Mouse (Mus musculus): ENCODE data around the gene Cpne6. TPM values are rescaled to one million over a fixed set of nuclear protein-coding genes. Genes with fewer than 3 reads are reported as not detected.

Gene Cpne6
- polyA plus RNA-seq, 1 experiment: not detected

GRCm38 (mm10) chr14:55544334-55544733, 34.1 kb downstream of the Cpne6 start:
- no peak for TF ChIP-seq CTCF (IDR thresholded peaks at IDR 0.05; ENCODE audit: control insufficient read depth, insufficient read depth, low read length)
- TF ChIP-seq POLR2A (IDR thresholded peaks at IDR 0.05; ENCODE audit: borderline replicate concordance, control insufficient read depth, low read depth, low read length): no peak; the same call in 1 of the 2 replicates
- WGBS: 87% methylated on average over 9 of the region's 9 CpGs
- Histone ChIP-seq H3K4me3 (replicated peaks; ENCODE audit: control insufficient read depth, low read depth, low read length) (no peak overlapping the region), H3K4me1 (ENCODE audit: control insufficient read depth, insufficient read depth, low read length) (no peaks in the 10 kb centered on the region), H3K27ac (ENCODE audit: control insufficient read depth, insufficient read depth, low read depth, low read length, poor library complexity) (no peak overlapping the region)

DNA sequence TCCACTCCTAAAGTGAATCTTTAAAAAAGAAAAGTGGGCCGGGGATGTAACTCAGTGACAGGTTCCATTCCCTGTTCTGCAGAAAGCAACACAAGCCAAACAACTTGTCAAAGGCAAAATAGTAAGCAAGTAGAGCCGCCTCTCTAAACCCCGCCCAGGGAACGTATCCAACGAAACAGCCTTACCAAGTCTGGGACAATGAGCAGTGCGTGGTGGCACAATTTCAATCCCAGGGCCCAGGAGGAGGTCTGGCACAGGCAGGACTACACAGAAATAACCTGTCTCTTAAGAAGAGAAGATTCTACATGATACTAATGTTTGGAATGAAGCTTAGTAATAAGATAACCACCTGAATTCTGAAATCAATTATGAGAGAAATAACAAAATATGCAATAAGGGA, 39.9 kb downstream of the Cpne6 start:
- Histone ChIP-seq H3K4me1 (ENCODE audit: control insufficient read depth, insufficient read depth, low read length) (no peaks in the 10 kb centered on the region), H3K4me3 (replicated peaks; ENCODE audit: control insufficient read depth, low read depth, low read length) (no peak overlapping the region), H3K27ac (ENCODE audit: control insufficient read depth, insufficient read depth, low read depth, low read length, poor library complexity) (no peak overlapping the region)
- WGBS: 87% methylated on average over 6 of the region's 6 CpGs
- TF ChIP-seq POLR2A (IDR thresholded peaks at IDR 0.05; ENCODE audit: borderline replicate concordance, control insufficient read depth, low read depth, low read length) (no peak), CTCF (IDR thresholded peaks at IDR 0.05; ENCODE audit: control insufficient read depth, insufficient read depth, low read length) (no peak)

DNA sequence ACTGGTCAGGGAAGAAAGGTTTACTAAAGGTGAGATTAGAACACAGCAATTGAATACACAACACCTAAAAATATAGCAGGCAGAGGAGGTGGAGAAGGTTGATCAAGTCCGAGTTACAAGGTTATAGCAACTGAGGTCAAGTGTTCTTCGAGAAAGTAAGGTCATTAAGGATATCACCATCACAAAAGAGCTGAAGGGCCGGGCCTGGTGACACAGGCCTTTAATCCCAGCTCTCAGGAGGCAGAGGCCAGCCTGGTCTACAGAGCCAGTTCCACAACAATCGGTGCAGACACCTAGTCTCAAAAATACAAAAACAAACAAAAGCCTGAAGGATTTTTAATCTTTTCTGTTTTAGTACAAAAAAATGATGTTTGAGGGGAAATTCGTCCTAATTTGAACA, 41.1 kb downstream of the Cpne6 start:
- H3K4me3 ChIP-seq (replicated peaks; ENCODE audit: control insufficient read depth, low read depth, low read length): no peak overlapping the region
- no peak overlapping the region for H3K27ac ChIP-seq (ENCODE audit: control insufficient read depth, insufficient read depth, low read depth, low read length, poor library complexity)
- no peaks in the 10 kb centered on the region; the same call in 1 of the 2 replicates for H3K4me1 ChIP-seq (ENCODE audit: control insufficient read depth, insufficient read depth, low read length)
- no peak for TF ChIP-seq POLR2A (IDR thresholded peaks at IDR 0.05; ENCODE audit: borderline replicate concordance, control insufficient read depth, low read depth, low read length)
- TF ChIP-seq CTCF (IDR thresholded peaks at IDR 0.05; ENCODE audit: control insufficient read depth, insufficient read depth, low read length): no peak
- WGBS: 86% methylated on average over 5 of the region's 5 CpGs

DNA sequence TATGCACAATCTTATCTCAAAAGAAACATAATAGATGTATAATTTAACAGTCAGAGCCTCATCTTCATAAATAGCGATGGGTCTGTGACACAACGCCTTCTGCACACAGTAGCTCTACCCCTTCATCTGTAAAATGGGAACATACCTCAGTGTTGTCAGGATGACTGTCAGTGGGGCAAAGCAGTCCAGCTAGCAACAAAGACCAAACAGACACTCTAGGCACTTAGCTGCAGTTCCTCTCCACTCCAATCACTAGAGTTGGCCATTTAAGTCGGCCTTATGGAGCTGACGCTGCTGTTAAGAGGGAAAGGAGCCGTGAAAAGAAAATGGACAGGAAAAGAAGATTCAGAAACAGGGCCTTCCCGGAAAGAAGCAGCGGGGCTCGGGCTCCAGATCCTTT, 41.5 kb downstream of the Cpne6 start:
- 87% methylated on average over 8 of the region's 8 CpGs for WGBS
- H3K4me3 ChIP-seq (replicated peaks; ENCODE audit: control insufficient read depth, low read depth, low read length): no peak overlapping the region
- no peaks in the 10 kb centered on the region; the same call in 1 of the 2 replicates for H3K4me1 ChIP-seq (ENCODE audit: control insufficient read depth, insufficient read depth, low read length)
- H3K27ac ChIP-seq (ENCODE audit: control insufficient read depth, insufficient read depth, low read depth, low read length, poor library complexity): no peak overlapping the region
- TF ChIP-seq CTCF (IDR thresholded peaks at IDR 0.05; ENCODE audit: control insufficient read depth, insufficient read depth, low read length): no peak
- TF ChIP-seq POLR2A (IDR thresholded peaks at IDR 0.05; ENCODE audit: borderline replicate concordance, control insufficient read depth, low read depth, low read length): no peak

GRCm38 (mm10) chr14:55554635-55555034, 44.4 kb downstream of the Cpne6 start:
- H3K27ac ChIP-seq (ENCODE audit: control insufficient read depth, insufficient read depth, low read depth, low read length, poor library complexity): no peak overlapping the region
- H3K4me3 ChIP-seq (replicated peaks; ENCODE audit: control insufficient read depth, low read depth, low read length): no peak overlapping the region
- peaks cover 2% of the 10 kb centered on the region; the same call in 1 of the 2 replicates for H3K4me1 ChIP-seq (ENCODE audit: control insufficient read depth, insufficient read depth, low read length)
- TF ChIP-seq CTCF (IDR thresholded peaks at IDR 0.05; ENCODE audit: control insufficient read depth, insufficient read depth, low read length) (no peak), POLR2A (IDR thresholded peaks at IDR 0.05; ENCODE audit: borderline replicate concordance, control insufficient read depth, low read depth, low read length) (no peak)

GRCm38 (mm10) chr14:55555788-55556187, 45.5 kb downstream of the Cpne6 start:
- WGBS: 80% methylated on average over 3 of the region's 3 CpGs
- Histone ChIP-seq H3K27ac (ENCODE audit: control insufficient read depth, insufficient read depth, low read depth, low read length, poor library complexity) (no peak overlapping the region), H3K4me3 (replicated peaks; ENCODE audit: control insufficient read depth, low read depth, low read length) (no peak overlapping the region), H3K4me1 (ENCODE audit: control insufficient read depth, insufficient read depth, low read length) (peaks cover 2% of the 10 kb centered on the region; the same call in 1 of the 2 replicates)
- TF ChIP-seq POLR2A (IDR thresholded peaks at IDR 0.05; ENCODE audit: borderline replicate concordance, control insufficient read depth, low read depth, low read length) (no peak), CTCF (IDR thresholded peaks at IDR 0.05; ENCODE audit: control insufficient read depth, insufficient read depth, low read length) (no peak)

- WGBS: 9% methylated on average over 5 of the region's 5 CpGs
- TF ChIP-seq POLR2A (IDR thresholded peaks at IDR 0.05; ENCODE audit: borderline replicate concordance, control insufficient read depth, low read depth, low read length) (no peak), CTCF (IDR thresholded peaks at IDR 0.05; ENCODE audit: control insufficient read depth, insufficient read depth, low read length) (peak; percentile 93)
- Histone ChIP-seq H3K4me3 (replicated peaks; ENCODE audit: control insufficient read depth, low read depth, low read length) (no peak overlapping the region), H3K4me1 (ENCODE audit: control insufficient read depth, insufficient read depth, low read length) (peaks cover 4% of the 10 kb centered on the region; the same call in 1 of the 2 replicates), H3K27ac (ENCODE audit: control insufficient read depth, insufficient read depth, low read depth, low read length, poor library complexity) (peak overlapping the region; percentile 72; the same call in 1 of the 2 replicates)
These were observed 46.8 kb downstream of the Cpne6 start for GRCm38 (mm10) chr14:55557003-55557402.

DNA sequence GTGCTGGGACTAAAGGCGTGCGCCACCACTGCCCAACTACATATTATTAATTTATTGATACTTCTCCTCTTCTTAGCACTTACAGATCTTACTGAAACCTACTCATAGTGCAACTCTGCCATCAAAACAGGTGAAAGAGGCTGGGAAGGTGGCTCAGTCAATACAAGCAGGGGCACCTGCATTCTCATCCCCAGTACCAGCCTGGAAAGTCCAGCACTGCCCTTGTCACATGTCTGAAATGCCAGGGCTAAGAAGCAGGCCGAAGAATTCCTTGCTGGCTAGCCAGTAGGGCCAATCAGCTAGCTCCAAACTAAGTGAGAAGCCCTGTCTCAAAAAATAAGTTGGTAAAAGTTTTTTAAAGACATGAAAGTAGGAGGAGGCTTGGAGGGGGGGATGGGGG, 47.3 kb downstream of the Cpne6 start:
- WGBS: 78% methylated on average over 3 of the region's 3 CpGs
- H3K4me1 ChIP-seq (ENCODE audit: control insufficient read depth, insufficient read depth, low read length): peaks cover 4% of the 10 kb centered on the region; the same call in 1 of the 2 replicates
- no peak overlapping the region for H3K4me3 ChIP-seq (replicated peaks; ENCODE audit: control insufficient read depth, low read depth, low read length)
- peak overlapping the region; percentile 72 for H3K27ac ChIP-seq (ENCODE audit: control insufficient read depth, insufficient read depth, low read depth, low read length, poor library complexity)
- TF ChIP-seq POLR2A (IDR thresholded peaks at IDR 0.05; ENCODE audit: borderline replicate concordance, control insufficient read depth, low read depth, low read length): no peak
- no peak for TF ChIP-seq CTCF (IDR thresholded peaks at IDR 0.05; ENCODE audit: control insufficient read depth, insufficient read depth, low read length)

Data from bone marrow, adult 2 months (tissue).